17 mouse cellular contexts compared by ENCODE assay signal in the genomic region with DNA sequence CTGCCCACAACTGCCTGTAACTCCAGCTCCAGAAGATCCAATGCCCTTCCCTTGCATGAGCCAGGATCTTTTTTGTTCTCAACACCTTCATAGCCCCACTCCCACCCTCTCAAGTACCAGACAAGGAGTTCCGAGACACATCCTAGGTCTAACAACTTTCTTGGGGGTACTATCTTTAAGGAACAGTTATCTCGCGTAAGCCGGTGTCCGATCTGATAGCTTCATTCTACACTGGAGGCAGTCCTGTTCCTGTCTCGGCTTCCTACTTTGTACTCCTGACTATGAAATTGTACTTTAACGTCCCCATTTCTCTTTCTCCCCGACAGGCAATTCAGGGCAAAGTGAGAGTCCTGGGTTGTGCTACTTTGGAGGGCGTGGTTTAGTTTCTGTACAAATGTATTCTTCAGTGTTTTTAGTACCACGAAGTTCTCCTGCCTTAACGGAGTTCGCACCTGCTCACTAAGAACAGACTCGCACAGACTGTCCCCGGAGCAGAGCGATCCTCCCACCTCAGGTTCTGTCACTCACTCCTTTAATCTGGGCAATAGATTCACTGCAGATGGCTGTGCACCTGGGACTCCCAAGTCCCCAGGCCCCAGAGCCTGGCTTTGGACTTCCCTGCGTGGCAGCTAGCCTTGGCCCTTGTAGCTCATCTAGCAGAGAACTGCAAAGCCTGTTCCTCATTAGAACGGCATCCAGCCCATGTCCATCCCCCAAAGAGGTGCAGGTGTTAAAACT. TPM values are rescaled to one million over a fixed set of nuclear protein-coding genes. Genes with fewer than 3 reads are reported as not detected.
DNase-seq lines count a peak whose midpoint lies in the region.
"Had no signal": no experiment of that assay in that cellular context is flagged by ENCODE, and none has a peak within 500 bp of the region (broad histone marks: within the 10 kb centered on the region; RNA-seq: fewer than 3 reads in every experiment).

No protein-coding gene starts in this region.

- no peaks in the 10 kb centered on the region for H3K9me3 ChIP-seq in heart, embryonic 10.5 days
- H3K9me3 ChIP-seq: hindbrain, embryonic 15.5 days; liver, embryonic 13.5 days; midbrain, embryonic 13.5 days had no signal

- WGBS in heart, embryonic 10.5 days = 75% methylated on average over 17 of the region's 17 CpGs

- peaks cover 22% of the 10 kb centered on the region for H3K4me1 ChIP-seq in heart, embryonic 10.5 days
- H3K4me1 ChIP-seq: hindbrain, embryonic 15.5 days; liver, embryonic 13.5 days had no signal

- no peaks in the 10 kb centered on the region for H3K36me3 ChIP-seq in heart, embryonic 10.5 days
- H3K36me3 ChIP-seq: hindbrain, embryonic 15.5 days; liver, embryonic 13.5 days; midbrain, embryonic 13.5 days had no signal

- DNase-seq in heart, embryonic 10.5 days (ENCODE audit: low spot score) = no peak
- no peak for DNase-seq in heart, postnatal 14 days
- DNase-seq in thymus, postnatal 0 days (ENCODE audit: low spot score) = peak; percentile 37
- no peak for DNase-seq in thymus, adult 18-20 months
- DNase-seq in cerebellum, postnatal 25 days = peak; percentile 39 to 55
- peak; percentile 40 for DNase-seq in thymus, postnatal 4 days
- no peak for DNase-seq in retina, postnatal 1 day
- DNase-seq: kidney, adult 9 months; liver, embryonic 13.5 days; lung, postnatal 36 days had no signal

- H3K4me3 ChIP-seq in heart, embryonic 10.5 days = no peak overlapping the region
- H3K4me3 ChIP-seq: hindbrain, embryonic 15.5 days; liver, embryonic 13.5 days; midbrain, embryonic 13.5 days had no signal

- intact Hi-C loops in heart, postnatal 14 days (cut with DNase I) = no loop called here

- no peaks in the 10 kb centered on the region for H3K27me3 ChIP-seq in heart, embryonic 10.5 days (ENCODE audit: insufficient read depth, poor library complexity, severe bottlenecking)
- H3K27me3 ChIP-seq: hindbrain, embryonic 15.5 days; midbrain, embryonic 13.5 days had no signal

- 0 out of 2 replicates have a peak overlapping the region, but pooled peaks have one; percentile 24 for H3K27ac ChIP-seq in heart, embryonic 10.5 days
- H3K27ac ChIP-seq: hindbrain, embryonic 15.5 days; liver, embryonic 13.5 days; midbrain, embryonic 13.5 days had no signal

RNA-seq across cellular contexts. Expression of a gene that starts 19.9 kb away (rescaled TPM):
- not detected in 2 replicates for polyA plus RNA-seq in heart, embryonic 10.5 days (2016; fragmentation: Nextera tagmentation; extraction: Ambion mirVana)
- total RNA-seq in heart, postnatal 14 days (2021) = not detected
- polyA plus RNA-seq in thymus, postnatal 0 days (2015; fragmentation: Nextera tagmentation; extraction: Ambion mirVana) = not detected in 2 replicates
- polyA plus RNA-seq: CD4-positive, CD25-positive, alpha-beta regulatory T cell, adult 4 months; embryonic facial prominence, embryonic 11.5 days; gonadal fat pad, adult 2 months; heart, postnatal 0 days; hindbrain, embryonic 15.5 days; liver, embryonic 13.5 days; midbrain, embryonic 13.5 days; neural tube, embryonic 11.5 days had no signal

RNA-seq across cellular contexts. Expression of a gene that starts 51.4 kb away (rescaled TPM):
- 3.9 and 4.5 TPM in 2 replicates for polyA plus RNA-seq in heart, embryonic 10.5 days (2016; fragmentation: Nextera tagmentation; extraction: Ambion mirVana)
- total RNA-seq in heart, postnatal 14 days (2021) = under 1 TPM; 0.83 to 0.93 TPM
- 6.5 and 6.8 TPM in 2 replicates for polyA plus RNA-seq in thymus, postnatal 0 days (2015; fragmentation: Nextera tagmentation; extraction: Ambion mirVana)

RNA-seq across cellular contexts. Expression of a gene that starts 52.0 kb away (rescaled TPM):
- 18.7 and 19.4 TPM in 2 replicates for polyA plus RNA-seq in heart, embryonic 10.5 days (2016; fragmentation: Nextera tagmentation; extraction: Ambion mirVana)
- total RNA-seq in heart, postnatal 14 days (2021) = 10 to 100 TPM; 25.0 to 29.4 TPM
- 7.3 and 8.6 TPM in 2 replicates for polyA plus RNA-seq in thymus, postnatal 0 days (2015; fragmentation: Nextera tagmentation; extraction: Ambion mirVana)

RNA-seq across cellular contexts. Expression of a gene that starts 59.0 kb away (rescaled TPM):
- 0.07 and 0.21 TPM in 2 replicates for polyA plus RNA-seq in heart, embryonic 10.5 days (2016; fragmentation: Nextera tagmentation; extraction: Ambion mirVana)
- 1 to 10 TPM; 2.8 to 2.9 TPM for total RNA-seq in heart, postnatal 14 days (2021)
- polyA plus RNA-seq in thymus, postnatal 0 days (2015; fragmentation: Nextera tagmentation; extraction: Ambion mirVana) = 6.8 and 9.0 TPM in 2 replicates
- polyA plus RNA-seq: hindbrain, embryonic 15.5 days; midbrain, embryonic 13.5 days had no signal

Comparison
In these comparisons a context has a peak if more than half of its experiments do, and no peak if none do; other contexts are left out.
1. DNase-seq: peak in thymus, postnatal 0 days (single experiment), cerebellum, postnatal 25 days (2 of 2) and thymus, postnatal 4 days (single experiment); none in heart, embryonic 10.5 days (single experiment), heart, postnatal 14 days (0 of 2), thymus, adult 18-20 months (0 of 2) and retina, postnatal 1 day (single experiment).